Mouse (Mus musculus): Measurements from ENCODE around the gene Upk3bl.

- no peak for TF ChIP-seq GATA1 (IDR thresholded peaks at IDR 0.05; ENCODE audit: low read length)
- no peak for TF ChIP-seq TAL1 (IDR thresholded peaks at IDR 0.05; ENCODE audit: low read length)
These were observed 9.6 kb downstream of the Upk3bl start for GRCm38 (mm10) chr5:136063920-136064319.
